Mouse (Mus musculus): Measurements from ENCODE around the gene AW011738. TPM values are rescaled to one million over a fixed set of nuclear protein-coding genes. Genes with fewer than 3 reads are reported as not detected.

Gene AW011738
- total and polyA plus RNA-seq, 3 experiments = 4.6 to 12.1 (median 9.7) TPM

DNA sequence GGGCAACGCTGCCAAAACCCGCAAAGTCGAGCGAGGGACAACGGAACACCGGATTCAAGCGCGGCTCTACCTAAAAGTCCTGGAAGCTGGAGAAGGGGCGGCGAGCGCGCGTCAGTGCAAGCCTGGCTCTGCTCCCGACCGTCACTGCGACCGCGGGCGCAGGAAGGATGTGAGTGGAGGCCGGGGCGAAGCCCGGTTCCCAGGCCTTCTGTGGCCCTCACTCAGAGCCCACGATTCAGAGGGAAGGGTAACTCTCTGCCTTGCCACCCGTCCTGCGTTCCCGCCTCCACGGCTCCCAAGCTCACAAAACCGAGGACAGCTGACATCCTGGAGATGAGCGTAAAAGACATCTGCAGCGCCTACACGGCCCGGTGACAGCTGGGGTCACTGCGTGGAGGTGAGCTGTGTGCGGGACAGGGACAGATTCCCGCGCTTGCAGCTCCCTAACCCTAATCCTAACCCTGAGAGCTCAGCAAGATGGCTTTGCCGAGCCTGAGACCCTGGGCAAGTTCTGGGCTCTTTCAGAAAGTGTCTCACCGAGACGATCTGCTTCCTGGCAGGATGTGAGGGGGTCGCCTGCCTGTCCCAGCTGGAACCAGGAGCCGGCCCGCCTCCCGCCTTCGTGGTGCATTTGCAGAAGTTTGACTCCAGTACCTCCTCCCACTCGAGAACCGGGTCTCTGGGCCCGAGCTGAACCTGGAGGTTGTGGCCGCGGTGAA lies 468 bp downstream of the AW011738 start:
- Histone ChIP-seq H3K27me3 (ENCODE audit: control insufficient read depth, insufficient read depth, low read length) (no peaks in the 10 kb centered on the region), H3K27ac (peak overlapping the region; percentile 91), H3K4me3 (peak overlapping the region; percentile 80), H3K9ac (ENCODE audit: low read depth, low read length) (peak overlapping the region; percentile 81), H3K36me3 (ENCODE audit: control insufficient read depth, insufficient read depth, low read length) (peaks cover 2% of the 10 kb centered on the region; the same call in 1 of the 2 replicates), H3K79me2 (replicated peaks; ENCODE audit: control insufficient read depth, insufficient read depth, low read length) (no peaks in the 10 kb centered on the region), H3K4me1 (ENCODE audit: control insufficient read depth, insufficient read depth, low read length) (peaks cover 16% of the 10 kb centered on the region)
- intact Hi-C loops (cut with DNase I) = loop anchor here (2.0 kb wide), 2 partner anchors 31 to 95 kb away; partner anchors contain the start of genes 9430015G10Rik and Plekhn1
- DNase-seq = peak; percentile 32 to 55
- 2% methylated on average over 49 of the region's 49 CpGs for WGBS
- no peak for TF ChIP-seq CTCF (IDR thresholded peaks at IDR 0.05)
- TF ChIP-seq POLR2A (IDR thresholded peaks at IDR 0.05; ENCODE audit: insufficient read depth, low read depth, low read length) = no peak
- TF ChIP-seq EP300 (IDR thresholded peaks at IDR 0.05; ENCODE audit: insufficient read depth, low read depth, low read length) = no peak

DNA sequence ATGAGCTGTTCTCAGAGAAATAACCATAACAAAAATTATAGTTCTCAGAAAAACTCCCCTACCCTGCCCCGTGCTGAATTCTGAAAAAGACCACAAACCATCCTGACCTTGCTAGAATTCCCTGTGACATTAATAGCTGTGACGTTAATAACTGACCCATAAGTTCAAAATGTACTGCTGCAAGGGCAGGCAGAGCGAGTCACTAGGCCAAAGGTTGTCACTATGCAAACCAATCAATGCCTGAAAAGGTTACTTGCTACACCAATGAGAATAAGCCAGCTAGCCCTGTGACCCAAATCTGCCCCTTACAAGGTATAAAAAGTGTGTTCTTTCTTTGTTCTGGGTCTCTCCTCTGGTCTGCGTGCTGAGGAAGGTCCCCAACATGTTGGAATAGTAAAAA lies 5.8 kb downstream of the AW011738 start:
- Histone ChIP-seq H3K27ac (no peak overlapping the region), H3K4me1 (ENCODE audit: control insufficient read depth, insufficient read depth, low read length) (peaks cover 7% of the 10 kb centered on the region), H3K79me2 (replicated peaks; ENCODE audit: control insufficient read depth, insufficient read depth, low read length) (no peaks in the 10 kb centered on the region), H3K4me3 (no peak overlapping the region), H3K9ac (ENCODE audit: low read depth, low read length) (no peak overlapping the region), H3K27me3 (ENCODE audit: control insufficient read depth, insufficient read depth, low read length) (no peaks in the 10 kb centered on the region), H3K36me3 (ENCODE audit: control insufficient read depth, insufficient read depth, low read length) (peaks cover 2% of the 10 kb centered on the region; the same call in 1 of the 2 replicates)
- intact Hi-C loops (cut with DNase I) = no loop called here
- no peak for DNase-seq
- TF ChIP-seq EP300 (IDR thresholded peaks at IDR 0.05; ENCODE audit: insufficient read depth, low read depth, low read length) (no peak), CTCF (IDR thresholded peaks at IDR 0.05) (no peak), POLR2A (IDR thresholded peaks at IDR 0.05; ENCODE audit: insufficient read depth, low read depth, low read length) (no peak)
- 92% methylated on average over 4 of the region's 4 CpGs for WGBS

DNA sequence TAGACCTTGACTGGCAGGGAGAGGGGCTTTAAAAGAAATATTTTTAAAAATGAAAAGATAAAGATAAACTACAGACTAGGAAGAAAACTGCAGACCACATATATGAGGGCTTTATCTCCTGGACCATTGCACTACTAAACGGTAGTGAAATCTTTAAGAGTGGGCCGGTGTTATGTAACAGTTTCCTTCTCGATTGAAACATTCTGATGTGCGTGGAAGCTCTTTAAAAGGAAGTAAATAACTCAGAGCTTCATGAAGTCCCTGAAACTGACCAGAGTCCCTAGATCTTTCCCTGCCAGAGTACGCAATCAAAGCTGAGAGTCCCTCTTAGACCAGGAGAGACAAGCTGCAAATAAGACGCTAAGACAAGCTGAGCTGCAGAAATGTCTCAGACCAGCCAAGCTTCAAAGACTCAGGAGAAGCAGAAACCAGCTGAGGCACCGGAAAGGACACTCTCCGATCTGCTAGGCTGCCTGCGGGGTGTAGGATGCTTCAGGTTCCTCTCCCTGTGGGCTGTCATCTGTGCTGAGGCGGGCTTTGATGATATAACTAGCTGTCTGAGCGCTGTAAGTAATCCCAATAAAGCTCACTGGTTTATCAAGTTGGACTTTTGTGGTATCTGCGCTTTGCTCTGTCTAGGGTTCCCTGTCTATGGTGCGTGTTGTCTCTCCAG lies 7.0 kb downstream of the AW011738 start:
- Histone ChIP-seq H3K36me3 (ENCODE audit: control insufficient read depth, insufficient read depth, low read length) (peaks cover 2% of the 10 kb centered on the region; the same call in 1 of the 2 replicates), H3K79me2 (replicated peaks; ENCODE audit: control insufficient read depth, insufficient read depth, low read length) (no peaks in the 10 kb centered on the region), H3K4me1 (ENCODE audit: control insufficient read depth, insufficient read depth, low read length) (peaks cover 3% of the 10 kb centered on the region), H3K27ac (no peak overlapping the region), H3K9ac (ENCODE audit: low read depth, low read length) (no peak overlapping the region), H3K4me3 (no peak overlapping the region), H3K27me3 (ENCODE audit: control insufficient read depth, insufficient read depth, low read length) (no peaks in the 10 kb centered on the region)
- intact Hi-C loops (cut with DNase I) = no loop called here
- no peak for DNase-seq
- WGBS = 65% methylated on average over 13 of the region's 13 CpGs
- TF ChIP-seq POLR2A (IDR thresholded peaks at IDR 0.05; ENCODE audit: insufficient read depth, low read depth, low read length) = no peak
- TF ChIP-seq CTCF (IDR thresholded peaks at IDR 0.05) = no peak
- TF ChIP-seq EP300 (IDR thresholded peaks at IDR 0.05; ENCODE audit: insufficient read depth, low read depth, low read length) = no peak

DNA sequence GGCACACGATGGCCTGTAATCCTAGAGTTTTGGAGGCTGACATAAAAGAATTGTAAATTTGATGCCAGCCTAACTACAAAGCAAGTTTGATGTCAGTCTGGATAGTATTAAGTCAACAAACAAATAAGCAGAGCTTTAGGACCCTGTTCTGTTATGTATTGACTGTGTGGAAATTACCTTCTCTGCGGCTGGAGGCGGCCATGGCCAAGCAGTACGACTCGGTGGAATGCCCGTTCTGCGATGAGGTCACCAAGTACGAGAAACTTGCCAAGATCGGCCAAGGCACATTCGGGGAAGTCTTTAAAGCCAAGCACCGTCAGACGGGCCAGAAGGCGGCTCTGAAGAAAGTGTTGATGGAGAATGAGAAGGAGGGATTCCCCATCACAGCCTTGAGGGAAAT lies 10.0 kb downstream of the AW011738 start:
- Histone ChIP-seq H3K27me3 (ENCODE audit: control insufficient read depth, insufficient read depth, low read length) (no peaks in the 10 kb centered on the region), H3K27ac (no peak overlapping the region), H3K4me3 (no peak overlapping the region), H3K79me2 (replicated peaks; ENCODE audit: control insufficient read depth, insufficient read depth, low read length) (no peaks in the 10 kb centered on the region), H3K36me3 (ENCODE audit: control insufficient read depth, insufficient read depth, low read length) (no peaks in the 10 kb centered on the region), H3K4me1 (ENCODE audit: control insufficient read depth, insufficient read depth, low read length) (no peaks in the 10 kb centered on the region), H3K9ac (ENCODE audit: low read depth, low read length) (no peak overlapping the region)
- TF ChIP-seq EP300 (IDR thresholded peaks at IDR 0.05; ENCODE audit: insufficient read depth, low read depth, low read length) (no peak), CTCF (IDR thresholded peaks at IDR 0.05) (no peak), POLR2A (IDR thresholded peaks at IDR 0.05; ENCODE audit: insufficient read depth, low read depth, low read length) (no peak)
- intact Hi-C loops (cut with DNase I) = no loop called here
- WGBS = 90% methylated on average over 13 of the region's 13 CpGs
- DNase-seq = no peak

DNA sequence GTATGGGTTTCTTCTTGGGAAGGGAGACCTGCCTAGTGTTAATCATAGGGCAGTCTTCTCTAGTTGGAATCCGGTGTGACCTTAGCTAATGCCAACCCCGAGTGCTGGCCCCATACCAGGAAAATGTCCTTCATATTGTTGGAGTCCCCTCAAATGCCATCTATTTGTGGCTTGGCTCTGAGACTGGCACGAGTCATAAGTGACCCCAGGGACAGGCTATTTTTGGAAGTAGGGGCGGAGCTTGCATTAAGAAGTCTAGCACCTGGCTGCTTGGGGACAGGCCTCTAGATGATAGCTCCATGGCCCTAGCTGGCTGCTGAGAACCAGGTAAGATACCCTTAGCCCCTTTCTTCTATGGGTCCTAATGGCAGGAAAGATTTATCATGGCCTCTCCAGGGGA lies 12.5 kb downstream of the AW011738 start, which contains the start of gene Perm1:
Gene Perm1, plus strand, starts transcription at position 220 of the 400 bp plus-strand sequence.
- DNase-seq = peak; percentile 69 to 82
- H3K4me3 ChIP-seq = peak within 1 kb of the TSS; percentile 51
- no peaks in the 10 kb centered on the region for H3K4me1 ChIP-seq (ENCODE audit: control insufficient read depth, insufficient read depth, low read length)
- no peaks in the 10 kb centered on the region for H3K36me3 ChIP-seq (ENCODE audit: control insufficient read depth, insufficient read depth, low read length)
- WGBS = 39% methylated on average over 4 of the region's 4 CpGs
- intact Hi-C loops (cut with DNase I) = loop anchor here (5.0 kb wide), 1 partner anchor 43 kb away; no protein-coding TSS in a partner anchor
- H3K27ac ChIP-seq = peak within 1 kb of the TSS; percentile 93
- H3K9ac ChIP-seq (ENCODE audit: low read depth, low read length) = peak within 1 kb of the TSS; percentile 66
- H3K79me2 ChIP-seq (replicated peaks; ENCODE audit: control insufficient read depth, insufficient read depth, low read length) = no peaks in the 10 kb centered on the region
- no peaks in the 10 kb centered on the region for H3K27me3 ChIP-seq (ENCODE audit: control insufficient read depth, insufficient read depth, low read length)
- TF ChIP-seq CTCF (IDR thresholded peaks at IDR 0.05) = no peak
- peak; percentile 91; the same call in 1 of the 2 replicates for TF ChIP-seq EP300 (IDR thresholded peaks at IDR 0.05; ENCODE audit: insufficient read depth, low read depth, low read length)
- peak; percentile 91 for TF ChIP-seq POLR2A (IDR thresholded peaks at IDR 0.05; ENCODE audit: insufficient read depth, low read depth, low read length)
